28 mouse cellular contexts compared by ENCODE assay signal in the genomic region with DNA sequence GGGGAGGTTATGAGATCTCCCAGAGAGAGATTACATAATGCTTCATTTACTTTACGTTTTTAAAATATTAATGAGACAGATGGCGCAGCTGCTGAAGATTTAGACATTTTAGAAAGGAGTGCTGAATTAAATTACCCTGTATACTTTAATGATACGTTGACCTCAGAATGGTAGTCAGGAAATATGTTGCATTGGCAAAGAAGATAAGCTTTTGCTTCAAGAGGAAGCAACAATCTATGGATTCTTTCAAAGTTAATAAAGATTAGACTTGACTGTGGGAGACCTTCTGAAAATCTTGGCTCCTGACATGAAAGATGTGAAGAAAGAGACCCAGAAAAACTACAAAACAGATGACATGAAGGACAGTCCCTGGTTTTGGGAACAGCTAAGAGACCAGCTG. TPM values are rescaled to one million over a fixed set of nuclear protein-coding genes. Genes with fewer than 3 reads are reported as not detected.
A peak's percentile ranks its signal among the peaks of the same experiment; 100 is the strongest.
DNase-seq lines count a peak whose midpoint lies in the region; ATAC-seq and TF ChIP-seq lines count a peak whose summit lies in the region.
"Had no signal": no experiment of that assay in that cellular context is flagged by ENCODE, and none has a peak within 500 bp of the region (broad histone marks: within the 10 kb centered on the region; RNA-seq: fewer than 3 reads in every experiment).

No protein-coding gene starts in this region.

- H3K9me3 ChIP-seq in MEL (replicated peaks; ENCODE audit: insufficient read depth, low read length): no peaks in the 10 kb centered on the region
- no peaks in the 10 kb centered on the region for H3K9me3 ChIP-seq in forebrain, embryonic 13.5 days (replicated peaks)
- H3K9me3 ChIP-seq: G1E had no signal

- H3K4me1 ChIP-seq in MEL (ENCODE audit: control insufficient read depth in 1 of 2, insufficient read depth in 2 of 2, low read length in 2 of 2): peaks cover 2 to 12% of the 10 kb centered on the region in 2 experiments; a peak in 3 of 4 replicates
- H3K4me1 ChIP-seq in forebrain, embryonic 13.5 days: no peaks in the 10 kb centered on the region

- no peak overlapping the region for H3K4me2 ChIP-seq in forebrain, embryonic 13.5 days

- no peaks in the 10 kb centered on the region for H3K79me2 ChIP-seq in MEL (ENCODE audit: control insufficient read depth, insufficient read depth, low read length, poor library complexity)

- WGBS in forebrain, embryonic 13.5 days: 84% methylated on average over 3 of the region's 3 CpGs

- H3K36me3 ChIP-seq in MEL (ENCODE audit: control insufficient read depth in 1 of 2, insufficient read depth in 2 of 2, low read length in 2 of 2): peaks cover 0 to 10% of the 10 kb centered on the region in 2 experiments; a peak in 2 of 4 replicates
- no peaks in the 10 kb centered on the region for H3K36me3 ChIP-seq in splenic B cell, adult 2 months (ENCODE audit: control insufficient read depth, insufficient read depth, low read length, poor library complexity, severe bottlenecking)
- H3K36me3 ChIP-seq in forebrain, embryonic 13.5 days (ENCODE audit: poor library complexity, severe bottlenecking): no peaks in the 10 kb centered on the region
- H3K36me3 ChIP-seq: G1E had no signal

- no peak overlapping the region for H3K4me3 ChIP-seq in MEL (ENCODE audit: control insufficient read depth in 1 of 2, insufficient read depth in 1 of 2, low read depth in 2 of 2, low read length in 2 of 2)
- no peak overlapping the region for H3K4me3 ChIP-seq in forebrain, embryonic 13.5 days

- no peak for TF ChIP-seq POLR2A in MEL (IDR thresholded peaks at IDR 0.05; ENCODE audit: control insufficient read depth in 1 of 2, insufficient read depth in 1 of 2, low read depth in 1 of 2, low read length in 2 of 2, poor library complexity in 1 of 2)

- H3K9ac ChIP-seq in MEL (ENCODE audit: control insufficient read depth, low read depth, low read length, poor library complexity, severe bottlenecking): no peak overlapping the region
- no peak overlapping the region for H3K9ac ChIP-seq in forebrain, embryonic 13.5 days

- TF ChIP-seq RAD21 in MEL (IDR thresholded peaks at IDR 0.05; ENCODE audit: low read depth, low read length): no peak

- no peaks in the 10 kb centered on the region for H3K27me3 ChIP-seq in MEL (ENCODE audit: control insufficient read depth in 1 of 2, insufficient read depth in 2 of 2, low read length in 2 of 2)
- no peaks in the 10 kb centered on the region for H3K27me3 ChIP-seq in splenic B cell, adult 2 months (ENCODE audit: control insufficient read depth, insufficient read depth, low read length, poor library complexity, severe bottlenecking)
- no peaks in the 10 kb centered on the region for H3K27me3 ChIP-seq in forebrain, embryonic 13.5 days

- DNase-seq in retina, embryonic 14.5 days (ENCODE audit: low spot score): peak; percentile 12
- no peak for DNase-seq in retina, postnatal 1 day
- DNase-seq in MEL (ENCODE audit: low read depth, low spot score) (no peak), MEL-GATA-1-ER (ENCODE audit: extremely low read depth, low read depth) (peak; percentile 25)
- DNase-seq in splenic B cell, adult 2 months (ENCODE audit: low read depth, low spot score): peak; percentile 35
- no peak for DNase-seq in heart, adult 11 months
- no peak for DNase-seq in thymus, postnatal 4 days
- DNase-seq: adrenal gland, adult 2 months; adrenal gland, adult 8-10 months; adrenal gland, postnatal 10 days; adrenal gland, postnatal 14 days; adrenal gland, postnatal 25 days; adrenal gland, postnatal 36 days; B cell, adult 2 months; cerebellum, adult 11 months; cerebellum, adult 11-12 months; cerebellum, adult 18-20 months; cerebellum, adult 2 months had no signal

- TF ChIP-seq CTCF in MEL (IDR thresholded peaks at IDR 0.05 in 2 of 3, conservative IDR thresholded peaks at IDR 0.05 in 1 of 3; ENCODE audit: control insufficient read depth in 1 of 3, insufficient read depth in 1 of 3, low read depth in 2 of 3, low read length in 3 of 3, poor library complexity in 1 of 3, severe bottlenecking in 1 of 3): no peak

- ATAC-seq in forebrain, embryonic 13.5 days: no peak
- ATAC-seq: activated CD4-positive, CD25-positive, alpha-beta regulatory T cell, adult 4 months; CD4-positive, CD25-positive, alpha-beta regulatory T cell, adult 4 months; Patski had no signal

- no peak overlapping the region for H3K27ac ChIP-seq in MEL (ENCODE audit: control insufficient read depth, low read depth, low read length)
- H3K27ac ChIP-seq in forebrain, embryonic 13.5 days: no peak overlapping the region

- peak; percentile 27 to 55; a peak in 2 of 4 replicates for TF ChIP-seq EP300 in MEL (IDR thresholded peaks at IDR 0.05; ENCODE audit: low read depth in 1 of 2, low read length in 2 of 2)

TF ChIP-seq in MEL, 35 proteins besides CTCF, POLR2A, EP300 and RAD21:
- TF ChIP-seq TCF12 (IDR thresholded peaks at IDR 0.05; ENCODE audit: low read depth, low read length) (peak; percentile 47), NRF1 (IDR thresholded peaks at IDR 0.05; ENCODE audit: insufficient read depth, low read depth, low read length, poor library complexity, severe bottlenecking) (no peak), ETS1 (IDR thresholded peaks at IDR 0.05; ENCODE audit: low read depth, low read length) (0 out of 2 replicates have a peak, but pooled peaks have one; percentile 15), GATA1 (IDR thresholded peaks at IDR 0.05; ENCODE audit: low read depth, low read length) (peak; percentile 67)

RNA-seq across cellular contexts. Expression of a gene that starts 21.8 kb away (rescaled TPM):
- total RNA-seq in MEL (2012; rRNA removed): not detected in 2 replicates
- polyA plus RNA-seq in MEL (2012; ENCODE audit: insufficient read depth in 1 of 2, insufficient read length in 2 of 2, low read depth in 1 of 2, low replicate concordance in 2 of 2, missing spikeins in 1 of 2): not detected
- polyA plus RNA-seq in forebrain, embryonic 13.5 days (2015; fragmentation: Nextera tagmentation; extraction: Ambion mirVana): not detected in 2 replicates
- total RNA-seq: adrenal gland, adult 18-20 months; adrenal gland, adult 2 months; adrenal gland, adult 8-10 months; adrenal gland, postnatal 10 days; adrenal gland, postnatal 14 days; adrenal gland, postnatal 25 days; adrenal gland, postnatal 36 days; CH12.LX; ES-E14; G1E had no signal
- polyA plus RNA-seq: activated CD4-positive, CD25-positive, alpha-beta regulatory T cell, adult 4 months; adrenal gland, adult 2 months; C2C12; CD4-positive, CD25-positive, alpha-beta regulatory T cell, adult 4 months; G1E; Patski had no signal

RNA-seq across cellular contexts. Expression of a gene that starts 25.4 kb away (rescaled TPM):
- 12.4 and 14.8 TPM in 2 replicates for total RNA-seq in MEL (2012; rRNA removed)
- 10 to 100 TPM in 1 of 2 experiments, not detected in 1; 32.8 TPM for polyA plus RNA-seq in MEL (2012; ENCODE audit: insufficient read depth in 1 of 2, insufficient read length in 2 of 2, low read depth in 1 of 2, low replicate concordance in 2 of 2, missing spikeins in 1 of 2)
- polyA plus RNA-seq in forebrain, embryonic 13.5 days (2015; fragmentation: Nextera tagmentation; extraction: Ambion mirVana): 25.6 and 27.4 TPM in 2 replicates

RNA-seq across cellular contexts. Expression of a gene that starts 32.6 kb away (rescaled TPM):
- 0.46 TPM in 2 replicates for total RNA-seq in MEL (2012; rRNA removed)
- 1 to 10 TPM in 1 of 2 experiments, not detected in 1; 1.6 TPM for polyA plus RNA-seq in MEL (2012; ENCODE audit: insufficient read depth in 1 of 2, insufficient read length in 2 of 2, low read depth in 1 of 2, low replicate concordance in 2 of 2, missing spikeins in 1 of 2)
- polyA plus RNA-seq in forebrain, embryonic 13.5 days (2015; fragmentation: Nextera tagmentation; extraction: Ambion mirVana): 0.67 and 0.69 TPM in 2 replicates

RNA-seq across cellular contexts. Expression of a gene that starts 54.2 kb away (rescaled TPM):
- total RNA-seq in MEL (2012; rRNA removed): 0.07 TPM in 1 of 2 replicates, not detected in the other
- polyA plus RNA-seq in MEL (2012; ENCODE audit: insufficient read depth in 1 of 2, insufficient read length in 2 of 2, low read depth in 1 of 2, low replicate concordance in 2 of 2, missing spikeins in 1 of 2): under 1 TPM in 1 of 2 experiments, not detected in 1; 0.13 TPM
- 0.14 and 0.15 TPM in 2 replicates for polyA plus RNA-seq in forebrain, embryonic 13.5 days (2015; fragmentation: Nextera tagmentation; extraction: Ambion mirVana)
- total RNA-seq: CH12.LX had no signal
- polyA plus RNA-seq: activated CD4-positive, CD25-positive, alpha-beta regulatory T cell, adult 4 months; adrenal gland, adult 2 months; brain, embryonic 14.5 days; C2C12; CD4-positive, CD25-positive, alpha-beta regulatory T cell, adult 4 months; G1E had no signal

Comparison
In these comparisons a context has a peak if more than half of its experiments do, and no peak if none do; other contexts are left out.
1. DNase-seq: peak in retina, embryonic 14.5 days (single experiment), MEL-GATA-1-ER (single experiment) and splenic B cell, adult 2 months (single experiment); none in retina, postnatal 1 day (single experiment), MEL (single experiment), heart, adult 11 months (single experiment) and thymus, postnatal 4 days (single experiment).